Mouse (Mus musculus) adrenal gland (tissue): ENCODE data around the gene Nkx2-5.

Experiments used
- intact Hi-C: fragments of 180-260 bp; cut with DNase I; formaldehyde crosslinking; loops from one replicate; pipeline ENCODE4 v1.15.1; 2025

Gene Nkx2-5

GRCm38 (mm10) chr17:26789460-26790268, 55.1 kb downstream of the Nkx2-5 start:
- intact Hi-C loops = no loop called here

DNA sequence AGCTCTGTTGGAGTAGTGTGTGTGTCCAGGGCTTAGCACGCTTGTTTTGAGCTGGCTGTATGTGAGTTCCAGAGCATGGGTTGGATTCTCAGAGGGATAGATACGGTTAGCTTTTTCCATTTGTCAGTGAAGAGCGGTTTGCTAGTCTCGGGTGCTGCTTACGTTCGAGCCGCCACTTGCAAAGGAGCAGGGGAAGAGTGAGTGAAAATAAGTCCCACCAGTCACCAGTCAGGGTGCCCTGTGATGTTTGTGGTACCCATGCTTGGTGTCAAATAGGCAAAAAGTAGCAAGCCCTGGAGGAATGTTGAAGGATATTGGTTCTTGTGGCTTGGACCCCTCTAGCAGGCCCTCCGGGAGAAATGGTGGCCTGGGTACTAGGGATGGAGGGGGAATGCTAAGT, 55.8 kb downstream of the Nkx2-5 start:
- intact Hi-C loops = no loop called here
